Mouse (Mus musculus) E14TG2a.4 (cell line): ENCODE data around the gene Ambp.

Experiments used
- CTCF ChIP-seq: conservative IDR thresholded peaks from 2 replicates; pipeline ENCODE4 v1.5.1; 2014; ENCODE audit warnings: low read length
- NANOG ChIP-seq: IDR thresholded peaks from 2 replicates; pipeline ENCODE4 v1.6.1; 2014; ENCODE audit warnings: borderline replicate concordance, low read length, mixed read lengths
- POU5F1 ChIP-seq: IDR thresholded peaks from 2 replicates; pipeline ENCODE4 v1.6.1; 2014; ENCODE audit warnings: low read length, borderline replicate concordance

GRCm38 (mm10) chr4:63203874-63204273, 49.3 kb upstream of the Ambp start:
- TF ChIP-seq CTCF = no peak
- no peak for TF ChIP-seq NANOG
- TF ChIP-seq POU5F1 = no peak
